Mouse (Mus musculus) urinary bladder, adult 2 months (tissue): ENCODE data around the gene Fam117a. TPM values are rescaled to one million over a fixed set of nuclear protein-coding genes. Genes with fewer than 3 reads are reported as not detected.
"Not testable (repeated sequence)": the region's sequence is repeated elsewhere in the genome, so short reads cannot be mapped to it uniquely, and the experiment has no call there.

Source experiments
- DNase-seq: peaks from one replicate; pipeline ENCODE4 v3.0.0; 2022; ENCODE audit warnings: low spot score
- polyA plus RNA-seq: library from polyadenylated mRNA; depleted of rRNA; stranded (reverse); fragments of >200 nt; gene quantifications from 2 replicates; pipeline ENCODE4 v1.2.3, GENCODE M21; 2012

The Fam117a gene
- polyA plus RNA-seq, 1 experiment: 23.0 TPM

- DNase-seq: no peak
These were observed 56.1 kb downstream of the Fam117a start for GRCm38 (mm10) chr11:95392708-95393499.

GRCm38 (mm10) chr11:95393500-95393816, 56.6 kb downstream of the Fam117a start:
- DNase-seq: no peak

- no peak for DNase-seq
These were observed 57.3 kb downstream of the Fam117a start for GRCm38 (mm10) chr11:95394112-95394511.

DNA sequence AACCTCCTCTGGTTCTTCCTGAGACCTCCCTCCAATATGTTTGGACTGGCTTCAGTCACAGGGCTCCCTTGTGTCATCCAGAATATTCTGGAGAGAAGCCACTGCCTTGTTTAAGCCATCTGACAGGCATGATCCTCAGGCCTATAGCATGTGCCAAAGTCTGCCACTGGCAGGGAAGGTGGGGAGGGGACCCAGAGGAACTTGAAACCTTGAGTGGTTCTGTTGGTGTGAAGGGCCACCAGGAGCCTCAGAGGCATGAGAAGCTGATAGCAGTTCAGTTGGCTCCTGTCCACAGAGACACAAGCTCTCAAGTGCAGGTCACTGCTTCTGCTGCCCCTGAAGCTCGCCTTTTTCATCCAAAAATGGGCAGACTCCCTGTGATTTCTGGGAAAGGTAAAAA, 59.7 kb downstream of the Fam117a start:
- no peak for DNase-seq

- DNase-seq: peak; percentile 68
These were observed 61.3 kb downstream of the Fam117a start for GRCm38 (mm10) chr11:95397843-95398835.

DNA sequence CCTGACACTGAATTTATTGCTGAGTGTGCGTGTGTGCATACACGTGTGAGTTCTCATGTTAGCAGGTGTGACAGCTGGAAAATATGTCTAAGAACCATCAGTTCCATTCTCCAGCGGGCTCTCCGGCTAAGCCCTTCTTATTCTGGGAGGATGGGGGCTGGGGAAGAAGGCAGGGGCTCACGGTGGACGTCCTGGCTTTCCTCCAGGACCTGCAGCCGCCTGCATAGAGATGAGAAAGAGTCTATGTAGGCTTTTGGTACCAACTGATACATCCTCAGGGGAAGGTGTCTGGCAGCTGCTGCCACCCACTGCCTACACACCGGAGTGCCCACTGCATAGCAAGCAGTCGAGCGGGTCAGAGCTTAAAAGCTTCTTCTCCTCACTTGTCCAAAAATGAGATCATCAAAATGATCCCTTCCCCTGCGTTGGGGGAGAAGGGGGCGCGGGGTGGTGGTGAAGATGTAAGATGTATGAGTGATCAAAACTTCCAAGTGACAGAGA, 62.8 kb downstream of the Fam117a start:
- no peak for DNase-seq

DNA sequence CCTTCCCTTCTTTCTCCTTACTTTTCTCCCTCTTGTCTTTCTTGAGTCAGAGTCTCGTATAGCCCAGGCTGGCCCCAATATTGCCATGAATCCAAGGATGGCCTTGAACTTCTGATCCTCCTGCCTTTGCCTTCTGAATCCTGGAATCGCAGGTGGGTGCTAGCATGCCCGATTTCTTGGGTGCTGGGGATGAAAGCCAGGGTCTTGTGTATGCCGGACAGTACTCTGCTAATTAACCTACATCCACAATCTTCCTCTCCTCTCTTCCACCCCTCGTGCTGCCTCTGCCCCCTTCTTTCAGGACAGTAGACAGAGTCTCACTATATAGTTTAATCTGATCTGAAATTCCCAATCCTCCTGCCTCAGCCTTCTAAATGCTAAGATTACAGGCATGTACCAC, 64.8 kb downstream of the Fam117a start:
- no peak for DNase-seq

DNA sequence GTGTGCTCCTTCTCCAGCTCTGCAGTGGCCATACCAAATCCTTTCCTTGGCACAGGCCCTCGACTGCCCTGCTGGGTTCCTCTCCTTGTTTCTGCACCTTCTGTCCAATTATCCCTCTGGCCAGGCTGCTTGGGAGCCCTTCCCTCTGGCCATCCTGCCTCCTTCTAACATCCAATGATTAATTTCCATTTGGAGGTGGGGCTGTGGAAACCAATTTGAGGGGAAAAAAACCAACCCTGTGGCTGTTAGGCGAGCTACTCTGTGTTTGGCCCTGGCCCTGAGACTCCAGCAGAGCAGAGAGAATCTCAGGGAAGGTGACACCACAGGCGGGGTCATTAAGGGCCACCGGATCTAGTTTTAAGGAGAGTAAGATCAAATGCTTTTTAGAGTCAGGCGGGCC, 65.4 kb downstream of the Fam117a start:
- no peak for DNase-seq

DNA sequence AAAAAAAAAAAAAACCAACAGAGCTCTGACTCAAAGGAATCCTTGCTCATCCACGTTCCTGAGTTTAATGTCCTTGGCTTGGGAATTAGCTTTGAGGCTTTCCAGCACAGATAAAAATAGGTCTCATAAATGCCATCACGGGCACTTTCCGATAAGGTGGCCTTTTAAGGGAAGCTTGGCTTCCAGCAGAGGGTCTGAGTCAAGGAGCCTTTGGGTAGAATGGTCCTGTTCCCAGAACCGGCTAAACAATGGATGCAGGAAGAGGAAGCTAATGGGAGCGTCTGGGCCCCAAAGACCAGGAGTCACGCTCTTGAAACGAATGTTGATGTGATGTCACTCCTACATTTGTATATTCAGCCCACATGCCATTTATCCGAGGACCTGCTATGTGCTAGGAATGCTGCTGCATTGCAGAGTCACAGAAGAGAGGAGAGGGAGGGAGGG, 65.9 kb downstream of the Fam117a start:
- DNase-seq: no peak

DNA sequence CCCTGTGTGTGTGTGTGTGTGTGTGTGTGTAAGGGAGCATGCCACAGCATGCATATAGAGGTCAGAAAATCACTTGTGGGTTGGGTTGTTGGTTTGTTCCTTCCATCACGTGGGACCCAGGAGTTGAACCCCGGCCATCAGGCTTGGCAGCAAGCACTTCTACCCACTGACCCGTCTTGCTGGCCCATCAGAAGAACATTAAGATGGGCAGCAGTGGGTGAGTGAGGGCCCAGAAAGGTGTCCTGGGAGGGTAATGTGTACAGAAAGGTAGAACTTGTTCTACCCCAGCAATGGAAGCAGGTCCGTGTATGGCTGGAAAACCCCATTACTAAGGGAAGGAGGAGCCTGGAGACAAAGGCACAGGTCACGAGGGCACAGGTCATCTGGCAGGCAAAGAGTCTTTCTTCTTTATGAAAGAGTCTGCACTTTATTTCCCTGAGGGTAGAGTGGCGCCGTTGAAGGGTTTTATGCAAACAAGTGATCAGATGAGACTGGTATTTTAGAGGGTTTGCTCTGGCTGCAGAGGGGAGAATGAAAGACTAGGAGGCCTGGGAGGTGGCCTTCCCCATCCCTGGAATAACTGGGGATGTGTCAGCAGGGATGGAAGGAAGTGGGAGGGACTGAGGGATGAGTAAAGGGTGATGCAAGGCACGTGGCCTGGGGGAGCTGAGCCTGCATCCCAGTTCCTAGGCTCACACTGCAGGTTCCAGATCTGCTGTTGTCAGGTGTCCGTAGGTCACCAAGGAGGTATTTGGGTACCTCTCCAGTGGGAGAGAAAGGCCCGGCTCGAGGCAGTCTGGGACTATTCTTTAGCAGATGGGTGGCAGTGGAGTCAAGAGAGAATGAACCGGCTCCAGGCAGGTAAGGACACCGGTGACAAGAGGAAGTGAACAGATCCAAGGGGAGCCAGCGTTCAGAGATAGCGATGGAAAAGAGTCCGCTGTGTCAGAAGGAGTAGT, 66.8 kb downstream of the Fam117a start:
- no peak for DNase-seq

GRCm38 (mm10) chr11:95405771-95406170, 69.0 kb downstream of the Fam117a start:
- no peak for DNase-seq

DNA sequence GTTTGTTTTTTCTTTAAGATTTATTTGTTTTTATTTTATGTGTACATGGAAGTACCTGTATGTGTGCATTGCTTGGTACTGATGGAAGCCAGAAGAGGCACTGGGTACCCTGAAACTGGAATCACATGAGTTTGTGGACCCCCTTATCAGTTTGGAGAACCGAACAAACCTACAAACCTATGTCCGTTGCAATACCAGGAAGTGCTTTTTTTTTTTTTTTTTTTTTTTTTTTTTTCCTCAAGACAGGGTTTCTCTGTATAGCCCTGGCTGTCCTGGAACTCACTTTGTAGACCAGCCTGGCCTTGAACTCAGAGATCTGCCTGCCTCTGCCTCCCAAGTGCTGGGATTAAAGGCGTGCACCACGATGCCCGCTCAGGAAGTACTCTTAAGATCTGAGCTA, 69.6 kb downstream of the Fam117a start:
- not testable (repeated sequence) for DNase-seq

DNA sequence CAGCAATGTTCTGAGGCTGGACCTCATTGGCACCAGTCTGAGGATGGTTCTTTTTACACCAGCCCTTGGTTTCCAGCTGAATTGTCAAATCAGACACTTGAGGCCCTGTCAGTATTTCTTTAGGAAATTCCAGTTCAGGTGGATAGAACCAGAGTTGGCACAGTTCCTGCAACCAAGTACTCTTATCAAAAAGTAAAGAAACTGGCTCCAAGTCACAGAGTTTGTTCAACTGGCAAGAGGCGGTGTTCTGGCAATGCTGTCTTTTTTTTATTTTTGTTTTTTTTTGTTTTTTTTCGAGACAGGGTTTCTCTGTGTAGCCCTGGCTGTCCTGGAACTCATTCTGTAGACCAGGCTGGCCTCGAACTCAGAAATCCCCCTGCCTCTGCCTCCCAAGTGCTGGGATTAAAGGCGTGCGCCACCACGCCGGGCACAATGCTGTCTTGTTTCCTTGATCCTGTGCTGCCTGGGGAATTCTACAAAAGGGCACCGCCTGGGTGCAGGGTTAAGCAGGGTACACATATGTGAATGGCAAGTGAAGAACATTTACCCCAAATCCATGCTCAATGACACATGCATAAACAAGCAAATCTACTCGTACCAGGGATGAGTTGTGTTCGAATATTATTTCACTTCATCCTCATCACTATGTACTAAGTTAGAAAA, 72.8 kb downstream of the Fam117a start:
- DNase-seq: no peak

DNA sequence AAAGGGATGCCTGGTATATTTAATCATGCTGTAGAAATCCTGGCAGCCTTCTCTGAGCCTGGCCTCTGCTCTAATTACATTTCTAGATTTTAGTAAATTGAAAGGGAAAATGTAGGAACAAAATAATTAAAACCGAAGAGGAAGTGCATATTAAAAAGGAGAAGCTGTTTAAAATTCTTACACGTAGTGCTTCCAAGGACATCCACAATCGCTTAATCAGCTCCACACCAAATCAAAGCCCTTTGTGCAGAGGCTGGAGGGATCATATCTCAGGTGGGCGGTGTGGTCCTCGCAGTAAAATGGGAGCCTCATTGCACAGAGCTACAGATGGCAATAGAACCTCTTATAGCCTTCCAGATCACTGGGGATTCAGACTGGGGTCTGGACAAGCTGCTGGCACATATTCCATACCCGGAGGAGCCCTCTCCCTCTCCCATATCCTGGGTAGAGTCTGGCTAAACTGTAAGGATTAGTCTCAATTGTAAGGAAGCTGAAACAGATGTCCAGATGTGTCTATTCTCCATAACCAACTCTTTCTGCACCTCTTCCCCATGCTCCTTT, 74.7 kb downstream of the Fam117a start:
- DNase-seq: no peak

GRCm38 (mm10) chr11:95412615-95413014, 75.8 kb downstream of the Fam117a start:
- DNase-seq: no peak

- DNase-seq: peak; percentile 80
These were observed 77.1 kb downstream of the Fam117a start, which contains the start of gene Spop for GRCm38 (mm10) chr11:95413641-95414535. Gene Spop, plus strand, starts transcription at chr11:95414080.

DNA sequence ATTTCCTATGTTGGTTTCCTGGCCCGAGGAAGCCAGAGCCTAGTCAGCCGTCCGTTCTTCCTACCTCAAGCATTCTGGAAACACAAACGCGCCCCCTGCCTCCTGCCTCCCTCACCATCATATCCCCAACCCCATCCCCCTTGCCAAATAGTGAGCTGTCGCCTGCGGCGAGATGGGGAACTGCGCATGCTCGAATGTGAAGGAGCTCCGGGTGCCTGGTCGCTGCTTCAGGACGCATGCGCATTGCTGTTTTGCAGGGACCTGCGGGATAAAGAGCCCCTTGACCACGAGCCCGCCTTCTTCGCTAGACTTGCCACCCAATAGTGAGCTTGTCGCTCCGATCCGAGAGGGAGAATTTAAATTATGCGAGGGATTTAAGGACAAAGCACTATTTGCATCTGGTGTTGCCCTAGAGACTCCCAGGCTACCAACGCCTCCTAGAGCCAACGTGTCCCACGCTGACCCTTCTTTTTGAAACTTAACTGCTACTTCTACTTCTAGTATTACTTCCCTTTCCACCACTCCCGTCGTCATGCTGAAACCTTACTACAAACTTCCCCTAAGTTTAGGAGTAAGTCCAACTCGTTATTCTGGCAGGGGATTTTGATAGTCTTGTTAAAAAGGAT, 77.8 kb downstream of the Fam117a start:
- peak; percentile 87 for DNase-seq

GRCm38 (mm10) chr11:95415931-95416330, 79.1 kb downstream of the Fam117a start:
- DNase-seq: no peak

GRCm38 (mm10) chr11:95417341-95417740, 80.5 kb downstream of the Fam117a start:
- DNase-seq: no peak
